Mouse (Mus musculus) ES-E14 (cell line): ENCODE data around the gene Astl.

Experiments
- CHD2 ChIP-seq: IDR thresholded peaks from 2 replicates; pipeline ENCODE4 v1.6.1; 2014; ENCODE audit warnings: mild to moderate bottlenecking, low read depth, low read length, inconsistent platforms
- MAFK ChIP-seq: IDR thresholded peaks from 2 replicates; pipeline ENCODE4 v1.6.1; 2014; ENCODE audit warnings: mild to moderate bottlenecking, low read depth, low read length, inconsistent platforms; ENCODE audit not compliant: insufficient read depth
- ZNF384 ChIP-seq: IDR thresholded peaks from 2 replicates; pipeline ENCODE4 v1.6.1; 2012; ENCODE audit warnings: low read depth, low read length, inconsistent platforms

DNA sequence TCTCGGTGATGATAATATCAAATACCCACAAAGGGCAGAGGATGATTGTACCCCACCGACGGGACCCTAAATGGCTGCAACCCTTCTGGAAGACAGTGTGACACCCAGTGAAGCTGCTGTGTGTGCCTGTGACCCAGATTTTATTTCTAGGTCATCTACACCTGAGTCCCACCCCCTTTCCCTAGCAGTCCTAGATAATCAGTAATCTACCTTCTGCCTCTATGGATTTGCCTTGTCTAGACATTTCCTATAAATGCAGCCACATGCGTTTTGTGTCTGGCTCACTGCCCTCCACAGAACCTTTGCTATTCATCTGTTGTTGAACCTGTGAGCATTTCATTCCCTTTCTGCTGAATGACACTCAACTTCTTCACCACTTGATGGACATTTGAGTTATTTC lies 15.4 kb downstream of the Astl start:
- TF ChIP-seq MAFK (no peak), CHD2 (no peak), ZNF384 (no peak)
